Mouse (Mus musculus) kidney, postnatal 0 days (tissue): ENCODE results near the gene Ptpn3. TPM values are rescaled to one million over a fixed set of nuclear protein-coding genes. Genes with fewer than 3 reads are reported as not detected.

Experiments
- ATAC-seq: fragments of 200-750 bp; cut with Nextera tagmentation; replicated peaks from 2 replicates; pipeline ENCODE4 v1.8.0; 2017; ENCODE audit warnings: low read depth, moderate number of reproducible peaks, moderate TSS enrichment, moderate library complexity; ENCODE audit not compliant: low FRiP score
- DNase-seq: peaks from one replicate; pipeline ENCODE4 v3.0.0-alpha.2; 2016; ENCODE audit warnings: low spot score
- H3K27ac ChIP-seq: fragments of 300-500 bp; sonication (generic); 2 replicates; pipeline ENCODE4 v1.5.1; 2014; ENCODE audit warnings: mild to moderate bottlenecking
- H3K27me3 ChIP-seq: fragments of 300-500 bp; sonication (generic); 2 replicates; pipeline ENCODE4 v1.6.1; 2014; ENCODE audit warnings: low read length, mixed read lengths; ENCODE audit not compliant: insufficient read depth
- H3K36me3 ChIP-seq: fragments of 300-500 bp; sonication (generic); 2 replicates; pipeline ENCODE4 v1.6.1; 2014; ENCODE audit warnings: low read length, mixed read lengths; ENCODE audit not compliant: insufficient read depth
- H3K4me1 ChIP-seq: fragments of 300-500 bp; sonication (generic); replicated peaks from 2 replicates; pipeline ENCODE4 v1.6.1; 2014; ENCODE audit warnings: antibody characterized with exemption, low read length, mixed read lengths; ENCODE audit not compliant: insufficient read depth
- H3K4me2 ChIP-seq: fragments of 300-500 bp; sonication (generic); 2 replicates; pipeline ENCODE4 v1.6.1; 2014; ENCODE audit warnings: mild to moderate bottlenecking, low read length, moderate library complexity, mixed read lengths
- H3K4me3 ChIP-seq: fragments of 300-500 bp; sonication (generic); replicated peaks from 2 replicates; pipeline ENCODE4 v1.5.1; 2014; ENCODE audit warnings: low read depth, low read length
- H3K9ac ChIP-seq: fragments of 300-500 bp; sonication (generic); 2 replicates; pipeline ENCODE4 v1.6.1; 2014; ENCODE audit warnings: low read depth, low read length
- H3K9me3 ChIP-seq: fragments of 300-500 bp; sonication (generic); replicated peaks from 2 replicates; pipeline ENCODE4 v1.6.1; 2016; ENCODE audit warnings: low read length, inconsistent platforms, mixed read lengths
- CTCF ChIP-seq: IDR thresholded peaks from 2 replicates; pipeline ENCODE4 v1.5.1; 2016; ENCODE audit warnings: antibody characterized with exemption, low read depth, mild to moderate bottlenecking, moderate library complexity
- WGBS: fragments of 180-500 bp; shearing (Covaris S2); extraction: QIAGEN DNeasy Blood & Tissue Kit; methylation state at CpG from one replicate; pipeline ENCODE4 v1.1.7; 2014; 5-methylcytosine and 5-hydroxymethylcytosine counted together
- polyA plus RNA-seq: library from polyadenylated mRNA; unstranded; fragments of >200 nt; fragmentation: Nextera tagmentation; extraction: Ambion mirVana; gene quantifications from 2 replicates; pipeline ENCODE4 v1.2.1, GENCODE M21; 2015

The Ptpn3 gene
- polyA plus RNA-seq, 1 experiment from 2014 or later, result 7.7 TPM

GRCm38 (mm10) chr4:57311750-57312149 lies 10.1 kb upstream of the Ptpn3 start:
- no peaks in the 10 kb centered on the region for H3K36me3 ChIP-seq
- H3K9me3 ChIP-seq, result no peaks in the 10 kb centered on the region
- no peak overlapping the region for H3K9ac ChIP-seq
- whole genome bisulfite sequencing, result 76% methylated on average over 4 of the region's 4 CpGs
- no peak overlapping the region for H3K27ac ChIP-seq
- no peaks in the 10 kb centered on the region; the same call in 1 of the 2 replicates for H3K4me1 ChIP-seq
- H3K4me2 ChIP-seq, result no peak overlapping the region
- no peak for TF ChIP-seq CTCF
- ATAC-seq (no peak), DNase-seq (no peak)
- no peaks in the 10 kb centered on the region for H3K27me3 ChIP-seq
- no peak overlapping the region for H3K4me3 ChIP-seq

GRCm38 (mm10) chr4:57308214-57309000 lies 6.8 kb upstream of the Ptpn3 start:
- ATAC-seq (peak; percentile 44; the same call in 1 of the 2 replicates), DNase-seq (peak; percentile 73)
- no peaks in the 10 kb centered on the region for H3K9me3 ChIP-seq
- 0 out of 2 replicates have a peak overlapping the region, but pooled peaks have one; percentile 6 for H3K4me3 ChIP-seq
- no peaks in the 10 kb centered on the region for H3K36me3 ChIP-seq
- no peak overlapping the region for H3K9ac ChIP-seq
- H3K4me2 ChIP-seq, result peak overlapping the region; percentile 45
- WGBS, result 25% methylated on average over 26 of the region's 26 CpGs
- H3K27me3 ChIP-seq, result no peaks in the 10 kb centered on the region
- no peaks in the 10 kb centered on the region; the same call in 1 of the 2 replicates for H3K4me1 ChIP-seq
- H3K27ac ChIP-seq, result 0 out of 2 replicates have a peak overlapping the region, but pooled peaks have one; percentile 31
- TF ChIP-seq CTCF, result peak; percentile 55

- Histone ChIP-seq H3K9me3 (no peaks in the 10 kb centered on the region), H3K27me3 (no peaks in the 10 kb centered on the region), H3K4me3 (no peak overlapping the region), H3K9ac (no peak overlapping the region), H3K27ac (no peak overlapping the region), H3K4me2 (no peak overlapping the region), H3K36me3 (no peaks in the 10 kb centered on the region), H3K4me1 (no peaks in the 10 kb centered on the region; the same call in 1 of the 2 replicates)
- WGBS, result 56% methylated on average over 4 of the region's 4 CpGs
- DNase-seq, result no peak
- no peak for TF ChIP-seq CTCF
- no peak for ATAC-seq
These were observed 6.1 kb upstream of the Ptpn3 start for GRCm38 (mm10) chr4:57307747-57308146.

GRCm38 (mm10) chr4:57306260-57306659 lies 4.6 kb upstream of the Ptpn3 start:
- H3K27me3 ChIP-seq, result no peaks in the 10 kb centered on the region
- H3K4me1 ChIP-seq, result no peaks in the 10 kb centered on the region; the same call in 1 of the 2 replicates
- no peak overlapping the region for H3K4me3 ChIP-seq
- ATAC-seq (no peak), DNase-seq (no peak)
- H3K36me3 ChIP-seq, result no peaks in the 10 kb centered on the region
- no peak overlapping the region for H3K9ac ChIP-seq
- H3K9me3 ChIP-seq, result no peaks in the 10 kb centered on the region
- 87% methylated on average over 4 of the region's 4 CpGs for WGBS
- no peak for TF ChIP-seq CTCF
- no peak overlapping the region for H3K27ac ChIP-seq
- no peak overlapping the region for H3K4me2 ChIP-seq

GRCm38 (mm10) chr4:57305644-57306043 lies 4.0 kb upstream of the Ptpn3 start:
- Histone ChIP-seq H3K27me3 (no peaks in the 10 kb centered on the region), H3K4me2 (no peak overlapping the region), H3K9me3 (no peaks in the 10 kb centered on the region), H3K27ac (no peak overlapping the region), H3K9ac (no peak overlapping the region), H3K4me3 (no peak overlapping the region), H3K4me1 (peaks cover 3% of the 10 kb centered on the region; the same call in 1 of the 2 replicates), H3K36me3 (no peaks in the 10 kb centered on the region)
- 68% methylated on average over 7 of the region's 7 CpGs for WGBS
- no peak for TF ChIP-seq CTCF
- ATAC-seq (no peak), DNase-seq (no peak)

- Histone ChIP-seq H3K36me3 (no peaks in the 10 kb centered on the region), H3K4me1 (peaks cover 8% of the 10 kb centered on the region), H3K9ac (peak overlapping the region; percentile 92), H3K9me3 (no peaks in the 10 kb centered on the region), H3K4me3 (peak overlapping the region; percentile 90), H3K27me3 (no peaks in the 10 kb centered on the region), H3K4me2 (peak overlapping the region; percentile 97), H3K27ac (peak overlapping the region; percentile 90)
- no peak for DNase-seq
- peak; percentile 27; the same call in 1 of the 2 replicates for ATAC-seq
- WGBS, result 0% methylated on average over 37 of the region's 37 CpGs
- peak; percentile 47 for TF ChIP-seq CTCF
These were observed 898 bp downstream of the Ptpn3 start for GRCm38 (mm10) chr4:57300469-57301409.
